Mouse (Mus musculus) thymus, postnatal 14 days (tissue): ENCODE measurements around the gene Olfr55.
"Not testable (repeated sequence)": the region's sequence is repeated elsewhere in the genome, so short reads cannot be mapped to it uniquely, and the experiment has no call there.

Source experiments
- DNase-seq: peaks from one replicate; pipeline ENCODE4 v3.0.0; 2021

Gene Olfr55

DNA sequence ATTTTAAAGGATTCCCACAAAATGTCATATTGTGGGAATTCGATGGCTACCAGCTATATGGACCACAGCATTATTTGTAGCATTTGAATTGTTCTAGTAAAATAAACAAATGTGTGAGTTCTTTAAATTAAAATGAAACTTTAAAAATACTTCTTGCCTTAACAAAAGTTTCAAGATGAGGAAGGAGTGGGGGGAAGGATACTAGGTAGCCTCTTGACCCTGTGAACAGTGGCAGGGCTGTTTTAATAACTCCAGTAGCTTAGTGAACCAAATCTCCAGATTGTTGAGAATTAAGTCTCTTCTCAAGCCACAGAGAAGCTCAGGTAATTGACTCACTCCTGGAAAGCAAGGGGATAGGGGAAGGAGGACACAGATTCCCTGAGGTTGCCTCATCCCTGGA lies at the start of gene Olfr55:
Olfr55 (plus strand) TSS at position 301 of the 400 bp plus-strand sequence.
- DNase-seq = not testable (repeated sequence)

DNA sequence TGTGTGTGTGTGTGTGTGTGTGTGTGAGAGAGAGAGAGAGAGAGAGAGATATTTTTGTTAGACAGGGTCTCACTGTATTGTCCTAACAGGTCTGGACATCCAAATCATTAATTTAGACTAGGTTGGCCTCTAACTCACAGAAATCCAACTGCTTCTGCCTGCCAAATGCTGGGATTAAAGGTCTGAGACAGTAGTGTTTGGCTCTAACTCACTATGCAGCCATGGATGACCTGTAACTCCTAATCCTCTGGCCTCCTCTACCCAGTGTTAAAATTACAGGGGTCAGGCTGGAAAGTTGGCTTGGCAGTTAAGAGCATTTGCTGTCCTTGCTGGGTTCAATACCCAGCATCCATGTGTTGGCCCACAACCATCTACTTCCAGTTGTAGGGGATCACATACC lies 43.7 kb upstream of the Olfr55 start:
- no peak for DNase-seq

DNA sequence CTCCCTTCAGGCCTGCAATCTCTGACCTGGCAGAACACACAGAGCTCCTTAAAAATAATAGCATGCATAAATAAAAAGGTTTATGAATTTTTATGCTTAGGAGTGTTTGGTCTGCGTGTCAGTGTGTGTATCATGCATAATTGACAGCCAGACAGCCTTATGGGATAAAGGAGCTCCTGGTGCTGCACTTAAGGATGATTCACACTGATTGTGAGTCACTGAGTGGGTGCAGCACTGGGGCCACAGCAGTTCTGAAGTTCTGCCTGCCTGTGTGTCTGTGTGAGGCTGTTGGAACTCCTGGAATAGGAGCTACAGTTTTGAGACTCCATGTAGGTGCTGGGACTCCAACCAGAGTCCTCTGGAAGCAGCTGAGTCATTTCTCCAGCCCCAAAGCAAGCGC lies 42.0 kb upstream of the Olfr55 start:
- no peak for DNase-seq

DNA sequence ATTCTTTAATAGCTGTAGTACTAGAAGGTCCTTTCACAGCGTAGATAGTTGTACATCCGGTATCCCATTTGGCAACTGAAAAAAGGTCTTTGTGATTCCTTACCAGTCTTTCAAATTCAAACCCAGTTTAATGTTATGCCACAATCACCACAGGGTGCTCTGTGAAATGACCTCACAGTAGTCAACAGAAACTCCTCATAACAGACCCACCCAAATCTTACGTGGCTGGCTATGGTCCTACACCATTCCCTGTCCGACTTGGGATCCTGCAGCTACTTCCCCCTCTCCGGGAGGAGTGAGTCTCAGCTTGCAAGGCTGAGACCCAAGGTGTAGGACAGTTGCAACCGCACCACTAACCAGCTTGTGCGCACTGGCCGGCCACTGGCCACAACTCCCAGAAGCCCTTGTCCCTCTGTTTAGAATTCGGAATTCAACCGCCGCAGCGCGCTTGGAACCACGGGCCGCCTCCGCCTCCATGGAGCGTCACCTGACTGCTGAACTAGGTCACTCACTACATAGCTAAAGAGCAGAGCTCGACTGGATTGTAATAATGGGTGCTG lies 28.9 kb upstream of the Olfr55 start, which contains the start of gene Morc2b:
Morc2b (minus strand) TSS at position 423 of the 560 bp plus-strand sequence.
- no peak for DNase-seq

DNA sequence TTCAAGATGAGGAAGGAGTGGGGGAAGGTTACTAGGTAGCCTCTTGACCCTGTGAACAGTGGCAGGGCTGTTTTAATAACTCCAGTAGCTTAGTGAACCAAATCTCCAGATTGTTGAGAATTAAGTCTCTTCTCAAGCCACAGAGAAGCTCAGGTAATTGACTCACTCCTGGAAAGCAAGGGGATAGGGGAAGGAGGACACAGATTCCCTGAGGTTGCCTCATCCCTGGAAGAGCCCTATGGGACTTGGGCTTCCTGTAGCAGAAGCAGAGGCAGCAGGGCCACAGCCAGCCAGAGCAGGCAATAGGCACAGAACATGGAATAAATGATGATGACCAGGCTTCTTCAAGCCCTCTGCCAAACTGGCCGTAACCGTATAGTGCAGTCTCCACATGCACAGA lies 22.8 kb downstream of the Olfr55 start, which contains the start of gene Olfr239:
Olfr239 (plus strand) TSS at position 301 of the 400 bp plus-strand sequence.
- DNase-seq = not testable (repeated sequence)

DNA sequence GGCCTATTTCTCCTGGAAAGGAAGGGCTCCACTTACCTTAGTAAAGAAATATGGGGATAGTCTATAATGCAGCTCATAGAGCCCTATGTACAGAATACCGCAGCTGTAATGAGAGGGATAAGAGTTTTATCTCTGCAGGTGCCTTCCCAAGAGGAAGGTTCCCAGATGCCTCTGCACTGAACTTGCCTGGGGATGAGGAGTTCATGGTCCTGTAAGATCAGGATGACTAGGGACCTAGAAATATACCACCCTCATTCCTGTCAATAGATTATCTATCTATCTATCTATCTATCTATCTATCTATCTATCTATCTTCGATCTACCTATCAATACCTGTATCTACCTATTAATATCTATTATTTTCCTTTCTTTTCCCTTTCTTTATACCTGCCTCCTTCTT lies 53.3 kb downstream of the Olfr55 start, which contains the start of gene Olfr1564:
Olfr1564 (minus strand) TSS at position 101 of the 400 bp plus-strand sequence.
- no peak for DNase-seq
